Mouse (Mus musculus) CH12.LX (cell line): ENCODE data around the gene Pnmal2. TPM values are rescaled to one million over a fixed set of nuclear protein-coding genes. Genes with fewer than 3 reads are reported as not detected.

Experiments
- DNase-seq: peaks from one replicate; pipeline ENCODE4 v3.0.0-alpha.2; 2013; ENCODE audit errors: extremely low read depth
- H3K27ac ChIP-seq: 2 replicates; pipeline ENCODE4 v1.5.1; 2012; ENCODE audit warnings: low read depth, mild to moderate bottlenecking, control low read depth, moderate library complexity; ENCODE audit not compliant: insufficient read depth
- H3K27me3 ChIP-seq: replicated peaks from 2 replicates; pipeline ENCODE3; 2012; ENCODE audit warnings: inconsistent platforms
- H3K36me3 ChIP-seq, 2 experiments: replicated peaks in 1 of 2; 2 replicates each; pipeline versions ENCODE3 to v1.6.1; 2012; ENCODE audit warnings: inconsistent platforms in 1 of 2, low read length in 1 of 2, mild to moderate bottlenecking in 1 of 2, mixed read lengths in 1 of 2, moderate library complexity in 1 of 2; ENCODE audit not compliant: control insufficient read depth in 1 of 2, insufficient read depth in 1 of 2
- H3K4me1 ChIP-seq, 2 experiments: 2 replicates each; pipeline ENCODE4 v1.6.1; 2012; ENCODE audit warnings: inconsistent platforms in 1 of 2, moderate library complexity in 1 of 2; ENCODE audit not compliant: insufficient read depth in 2 of 2, control insufficient read depth in 1 of 2
- H3K4me2 ChIP-seq: 2 replicates; pipeline ENCODE4 v1.6.1; 2012; ENCODE audit warnings: low read depth, mild to moderate bottlenecking, control low read depth; ENCODE audit not compliant: poor library complexity, insufficient read depth, severe bottlenecking
- H3K4me3 ChIP-seq, 3 experiments: fragments of 150-350 bp in 1 of 3; sonication (generic) in 1 of 3; replicated peaks in 1 of 3; 2 replicates each; pipeline versions ENCODE3 to v1.5.1; 2011 to 2012; ENCODE audit warnings: low read depth in 2 of 3, low read length in 2 of 3, mild to moderate bottlenecking in 2 of 3, moderate library complexity in 2 of 3, control low read depth in 1 of 3, improper control_type of control experiment in 1 of 3, inconsistent platforms in 1 of 3, mixed read lengths in 1 of 3; ENCODE audit not compliant: poor library complexity in 1 of 3
- H3K79me2 ChIP-seq: replicated peaks from 2 replicates; pipeline ENCODE4 v1.6.1; 2012; ENCODE audit warnings: mild to moderate bottlenecking, moderate library complexity; ENCODE audit not compliant: control insufficient read depth, poor library complexity, insufficient read depth, severe bottlenecking; ENCODE audit errors: extremely low read depth
- H3K9ac ChIP-seq: 2 replicates; pipeline ENCODE4 v1.6.1; 2012; ENCODE audit warnings: low read depth, mild to moderate bottlenecking, control low read depth, moderate library complexity; ENCODE audit not compliant: insufficient read depth
- H3K9me3 ChIP-seq: replicated peaks from 2 replicates; pipeline ENCODE3; 2012; ENCODE audit warnings: low read length, inconsistent platforms, mixed read lengths
- BHLHE40 ChIP-seq: IDR thresholded peaks from 2 replicates; pipeline ENCODE4 v1.6.1; 2011; ENCODE audit warnings: mild to moderate bottlenecking, low read depth, low read length, improper control_type of control experiment
- CHD2 ChIP-seq: IDR thresholded peaks from 2 replicates; pipeline ENCODE4 v1.6.1; 2011; ENCODE audit warnings: low read length, improper control_type of control experiment
- CTCF ChIP-seq, 2 experiments: IDR thresholded peaks in 1 of 2; conservative IDR thresholded peaks in 1 of 2; 2 replicates each; pipeline ENCODE4 v1.5.1; 2011 to 2012; ENCODE audit warnings: low read depth in 2 of 2, low read length in 2 of 2, improper control_type of control experiment in 1 of 2, inconsistent platforms in 1 of 2, mild to moderate bottlenecking in 1 of 2, moderate library complexity in 1 of 2
- E2F4 ChIP-seq: IDR thresholded peaks from 2 replicates; pipeline ENCODE4 v1.6.1; 2011; ENCODE audit warnings: low read depth, low read length, improper control_type of control experiment; ENCODE audit not compliant: insufficient replicate concordance
- ELF1 ChIP-seq: IDR thresholded peaks from 2 replicates; pipeline ENCODE4 v1.6.1; 2014; ENCODE audit warnings: low read depth, mild to moderate bottlenecking, inconsistent platforms, low read length, improper control_type of control experiment
- GABPA ChIP-seq: IDR thresholded peaks from 2 replicates; pipeline ENCODE4 v1.6.1; 2012; ENCODE audit warnings: low read depth, low read length, improper control_type of control experiment, inconsistent platforms; ENCODE audit not compliant: insufficient replicate concordance
- HCFC1 ChIP-seq: IDR thresholded peaks from 2 replicates; pipeline ENCODE4 v1.6.1; 2012; ENCODE audit warnings: low read depth, mild to moderate bottlenecking, inconsistent platforms, low read length, improper control_type of control experiment
- IRF4 ChIP-seq: IDR thresholded peaks from 2 replicates; pipeline ENCODE4 v1.6.1; 2014; ENCODE audit warnings: low read depth, mild to moderate bottlenecking, inconsistent platforms, low read length, improper control_type of control experiment
- JUND ChIP-seq: conservative IDR thresholded peaks from 2 replicates; pipeline ENCODE4 v1.6.1; 2011; ENCODE audit warnings: low read depth, low read length, improper control_type of control experiment
- KAT2A ChIP-seq: IDR thresholded peaks from 2 replicates; pipeline ENCODE4 v1.6.1; 2012; ENCODE audit warnings: low read length, improper control_type of control experiment, inconsistent platforms; ENCODE audit not compliant: insufficient replicate concordance
- MAZ ChIP-seq: IDR thresholded peaks from 2 replicates; pipeline ENCODE4 v1.6.1; 2012; ENCODE audit warnings: low read depth, mild to moderate bottlenecking, inconsistent platforms, low read length, improper control_type of control experiment, moderate library complexity
- MEF2A ChIP-seq: IDR thresholded peaks from 2 replicates; pipeline ENCODE4 v1.6.1; 2014; ENCODE audit warnings: low read depth, mild to moderate bottlenecking, inconsistent platforms, low read length, improper control_type of control experiment, borderline replicate concordance
- MYC ChIP-seq: IDR thresholded peaks from 2 replicates; pipeline ENCODE4 v1.6.1; 2011; ENCODE audit warnings: low read depth, mild to moderate bottlenecking, improper control_type of control experiment, low read length
- POLR2AphosphoS2 ChIP-seq: IDR thresholded peaks from 2 replicates; pipeline ENCODE4 v1.6.1; 2011; ENCODE audit warnings: low read depth, low read length, improper control_type of control experiment
- RAD21 ChIP-seq: IDR thresholded peaks from 2 replicates; pipeline ENCODE4 v1.6.1; 2011; ENCODE audit warnings: low read depth, mild to moderate bottlenecking, low read length, improper control_type of control experiment, moderate library complexity
- RCOR1 ChIP-seq: conservative IDR thresholded peaks from 2 replicates; pipeline ENCODE4 v1.6.1; 2012; ENCODE audit warnings: low read depth, mild to moderate bottlenecking, inconsistent platforms, low read length, improper control_type of control experiment
- SMC3 ChIP-seq: IDR thresholded peaks from 2 replicates; pipeline ENCODE4 v1.6.1; 2011; ENCODE audit warnings: low read depth, low read length, improper control_type of control experiment
- TBP ChIP-seq: conservative IDR thresholded peaks from 2 replicates; pipeline ENCODE4 v1.6.1; 2011; ENCODE audit warnings: low read depth, low read length, improper control_type of control experiment
- TCF12 ChIP-seq: IDR thresholded peaks from 2 replicates; pipeline ENCODE4 v1.6.1; 2014; ENCODE audit warnings: low read depth, mild to moderate bottlenecking, inconsistent platforms, low read length, improper control_type of control experiment
- ZC3H11A ChIP-seq: IDR thresholded peaks from 2 replicates; pipeline ENCODE4 v1.6.1; 2012; ENCODE audit warnings: low read depth, mild to moderate bottlenecking, inconsistent platforms, low read length, improper control_type of control experiment
- dilution Hi-C: fragments of 300-500 bp; cut with MboI; formaldehyde crosslinking; loops from 2 replicates; pipeline ENCODE4 v1.14.3; 2020; ENCODE audit warnings: low sequenced_read_pairs; ENCODE audit not compliant: extremely low pct_unique_long_range_greater_than_20kb, extremely low pct_ligation_motif_present
- in situ Hi-C: fragments of 300-500 bp; cut with MboI; formaldehyde crosslinking; loops from 3 replicates; pipeline ENCODE4 v1.14.3; 2019; ENCODE audit warnings: low sequenced_read_pairs, low pct_ligation_motif_present, low pct_unique_long_range_greater_than_20kb, mixed read lengths
- polyA plus RNA-seq: library from polyadenylated mRNA; unstranded; fragments of >175 nt; gene quantifications from 2 replicates; pipeline ENCODE4 v1.2.1, GENCODE M21; 2012; ENCODE audit warnings: low read depth; ENCODE audit not compliant: insufficient read length
- total RNA-seq, 2 experiments: library from RNA; depleted of rRNA; stranded (reverse); fragments of 300-350 nt in 1 of 2; fragments of >200 nt in 1 of 2; gene quantifications; 2 replicates each; pipeline ENCODE4 v1.2.3; 2012 to 2014

Gene Pnmal2
- total and polyA plus RNA-seq, 3 experiments: 0.09 to 0.38 TPM; not detected in 1

DNA sequence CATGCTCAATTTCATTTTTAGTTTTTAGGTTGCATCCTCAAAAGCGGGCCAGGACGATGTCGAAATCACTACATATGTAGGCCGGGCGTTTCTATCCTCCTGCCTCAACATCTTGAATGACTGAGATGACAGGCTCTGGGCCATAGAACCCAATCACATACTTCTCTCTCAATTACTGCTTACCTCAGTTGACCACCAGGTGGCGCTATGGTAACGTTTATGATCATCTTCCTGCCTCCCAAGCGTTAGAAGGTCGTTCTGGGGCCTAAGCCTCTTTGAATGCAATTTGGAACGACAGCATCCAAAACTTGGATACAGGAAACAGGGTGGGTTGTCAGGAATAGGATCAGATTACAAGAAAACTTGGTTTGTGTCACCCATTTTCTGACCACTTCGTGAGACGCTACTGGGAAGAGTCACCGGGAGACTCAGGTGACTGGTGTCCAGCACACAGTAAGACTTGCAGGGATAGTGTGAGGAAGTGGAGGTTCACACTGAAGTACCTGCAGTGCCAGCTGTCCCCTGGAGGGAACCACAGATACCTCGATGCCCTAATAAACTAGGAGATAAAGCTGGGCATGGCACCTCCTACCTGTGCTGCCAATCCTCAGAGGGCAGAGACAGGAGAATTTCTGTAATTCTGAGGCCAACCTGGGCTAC is 12.4 kb upstream of the Pnmal2 start:
- Histone ChIP-seq H3K4me2 (no peak overlapping the region), H3K27me3 (no peaks in the 10 kb centered on the region), H3K36me3 (no peaks in the 10 kb centered on the region), H3K79me2 (no peaks in the 10 kb centered on the region), H3K9ac (no peak overlapping the region), H3K4me3 (no peak overlapping the region), H3K9me3 (no peaks in the 10 kb centered on the region), H3K27ac (no peak overlapping the region), H3K4me1 (peaks cover 5 to 17% of the 10 kb centered on the region in 2 experiments; a peak in 3 of 4 replicates)
- peak; percentile 93 for DNase-seq
- in situ Hi-C loops: no loop called here
- TF ChIP-seq MYC (no peak), HCFC1 (no peak), TCF12 (no peak), CTCF (conservative IDR thresholded peaks at IDR 0.05 in 1 of 2, IDR thresholded peaks at IDR 0.05 in 1 of 2; ENCODE audit: low read depth in 2 of 2, low read length in 2 of 2) (peak; percentile 83 to 96), CHD2 (no peak), SMC3 (peak; percentile 90), ELF1 (peak; percentile 8; the same call in 1 of the 2 replicates), RCOR1 (no peak), GABPA (no peak), ZC3H11A (peak; percentile 36; the same call in 1 of the 2 replicates), POLR2AphosphoS2 (no peak), MEF2A (no peak), RAD21 (peak; percentile 85), TBP (no peak)
- dilution Hi-C loops: no loop called here

DNA sequence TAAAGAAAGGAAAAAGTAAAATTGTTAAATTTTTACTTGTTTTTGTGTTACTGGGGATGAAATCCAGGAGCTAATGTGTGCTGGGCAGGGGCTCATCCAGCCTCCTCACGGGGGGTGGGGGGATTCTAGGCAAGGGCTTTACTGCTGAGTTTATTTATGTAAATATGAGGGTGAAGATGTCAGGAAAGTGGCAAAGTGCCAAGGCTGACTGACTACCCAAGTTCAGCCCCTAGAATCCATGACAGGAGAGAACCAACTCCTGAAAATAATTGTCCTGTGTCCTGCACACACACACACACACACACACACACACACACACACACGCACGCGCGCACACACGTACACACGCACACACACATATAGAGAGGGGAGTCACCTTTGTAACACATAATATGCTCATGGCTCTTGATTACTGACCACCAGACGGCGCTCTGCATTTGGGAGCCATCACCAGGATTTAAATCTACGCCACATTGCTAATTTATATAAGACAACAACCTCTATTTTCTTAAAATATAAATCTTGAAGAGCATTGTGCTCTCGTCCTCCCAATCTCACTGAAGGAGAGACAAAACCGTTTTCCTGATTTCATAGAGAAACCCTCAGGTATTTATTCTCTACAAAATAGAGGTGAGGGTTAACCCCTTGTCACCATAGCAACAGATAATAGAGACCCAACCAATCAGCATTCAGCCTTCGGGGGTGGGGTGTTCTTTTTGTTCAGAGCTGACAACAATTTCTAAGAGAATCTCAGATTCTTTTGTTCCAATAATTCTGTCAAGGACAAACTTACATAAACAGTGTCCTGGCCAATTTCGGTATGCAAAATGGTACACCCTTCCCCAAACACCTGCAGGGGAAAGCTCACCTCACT is 11.5 kb upstream of the Pnmal2 start:
- Histone ChIP-seq H3K9me3 (no peaks in the 10 kb centered on the region), H3K79me2 (no peaks in the 10 kb centered on the region), H3K36me3 (no peaks in the 10 kb centered on the region), H3K27ac (no peak overlapping the region), H3K4me2 (no peak overlapping the region), H3K27me3 (no peaks in the 10 kb centered on the region), H3K4me1 (peaks cover 2 to 15% of the 10 kb centered on the region in 2 experiments; a peak in 3 of 4 replicates), H3K4me3 (no peak overlapping the region), H3K9ac (no peak overlapping the region)
- DNase-seq: peak; percentile 59
- in situ Hi-C loops (no loop called here), dilution Hi-C loops (no loop called here)
- TF ChIP-seq MYC (0 out of 2 replicates have a peak, but pooled peaks have one; percentile 49), RCOR1 (no peak), CTCF (conservative IDR thresholded peaks at IDR 0.05 in 1 of 2, IDR thresholded peaks at IDR 0.05 in 1 of 2; ENCODE audit: low read depth in 2 of 2, low read length in 2 of 2) (peak; percentile 60 to 82; a peak in 3 of 4 replicates), SMC3 (peak; percentile 78), E2F4 (no peak), JUND (no peak), BHLHE40 (peak; percentile 40), IRF4 (no peak), RAD21 (peak; percentile 14), MAZ (0 out of 2 replicates have a peak, but pooled peaks have one; percentile 37), ELF1 (0 out of 2 replicates have a peak, but pooled peaks have one; percentile 11), KAT2A (no peak)
